Mouse (Mus musculus) layer of hippocampus, adult 2 months (tissue): ENCODE measurements at regions not wholly inside any gene's neighbourhood (a gene's known extent, or its start where the extent isn't known, plus 50 kb on each side); places are given as distances from the start of the nearest gene placed in this dataset.
A peak's percentile ranks its signal among the peaks of the same experiment; 100 is the strongest.

ENCODE experiments used
- DNase-seq, 2 experiments: peaks; one replicate each; pipeline ENCODE4 v3.0.0; 2022; ENCODE audit warnings: low spot score in 2 of 2
- H3K27ac ChIP-seq: fragments of 200-600 bp; 2 replicates; pipeline ENCODE4 v1.8.1; 2022
- H3K4me3 ChIP-seq: fragments of 200-600 bp; 2 replicates; pipeline ENCODE4 v1.8.1; 2022; ENCODE audit warnings: mild to moderate bottlenecking
- CTCF ChIP-seq: fragments of 200-600 bp; conservative IDR thresholded peaks from 2 replicates; pipeline ENCODE4 v1.8.1; 2022; ENCODE audit warnings: antibody characterized with exemption, mild to moderate bottlenecking, moderate library complexity

- no peak for TF ChIP-seq CTCF
- Histone ChIP-seq H3K4me3 (no peak overlapping the region), H3K27ac (no peak overlapping the region)
- DNase-seq: peak in 1 of 2 experiments; percentile 47
Measured at GRCm38 (mm10) chr5:112142731-112143130, 109.6 kb downstream of the Cryba4 start.

DNA sequence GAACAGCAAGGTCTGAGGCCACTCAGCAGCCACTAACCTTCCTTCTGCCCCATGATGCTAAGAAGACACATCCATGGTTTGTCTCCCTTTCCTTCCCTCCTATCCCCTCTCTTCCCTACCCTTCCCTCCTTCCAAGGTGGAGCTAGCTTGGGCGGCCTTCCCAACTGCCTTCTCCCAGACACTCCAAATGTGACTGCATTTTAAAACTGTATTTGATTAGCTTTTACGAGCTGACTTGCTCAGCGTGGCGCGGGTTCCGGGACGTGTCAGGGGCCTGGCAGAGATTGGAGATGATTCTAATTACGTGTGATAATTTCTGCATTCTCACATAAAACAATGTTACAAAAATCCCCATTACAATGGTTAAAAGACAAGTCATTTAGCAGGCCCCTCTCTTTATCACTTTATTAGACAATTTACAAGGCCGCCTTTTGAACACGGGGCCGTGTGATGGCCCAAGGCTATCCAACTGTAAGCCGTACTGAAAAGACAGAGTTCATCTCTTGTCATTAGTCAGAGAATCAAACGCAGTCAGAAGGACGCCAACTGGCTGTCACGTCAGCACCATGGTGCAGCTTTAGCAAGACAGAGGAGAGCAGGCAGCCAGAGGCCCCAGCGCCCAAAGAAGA lies 108.2 kb downstream of the Cryba4 start:
- Histone ChIP-seq H3K4me3 (no peak overlapping the region), H3K27ac (no peak overlapping the region)
- TF ChIP-seq CTCF: no peak
- DNase-seq: no peak

- peak overlapping the region; percentile 36; the same call in 1 of the 2 replicates for H3K27ac ChIP-seq
- H3K4me3 ChIP-seq: peak overlapping the region; percentile 51
- DNase-seq: peak; percentile 71 to 92
- peak; percentile 100 for TF ChIP-seq CTCF
Measured at GRCm38 (mm10) chr5:112153675-112154085, 98.6 kb downstream of the Cryba4 start.

- no peak for TF ChIP-seq CTCF
- Histone ChIP-seq H3K27ac (no peak overlapping the region), H3K4me3 (no peak overlapping the region)
- no peak for DNase-seq
Measured at GRCm38 (mm10) chr5:112154650-112155049, 97.7 kb downstream of the Cryba4 start.

DNA sequence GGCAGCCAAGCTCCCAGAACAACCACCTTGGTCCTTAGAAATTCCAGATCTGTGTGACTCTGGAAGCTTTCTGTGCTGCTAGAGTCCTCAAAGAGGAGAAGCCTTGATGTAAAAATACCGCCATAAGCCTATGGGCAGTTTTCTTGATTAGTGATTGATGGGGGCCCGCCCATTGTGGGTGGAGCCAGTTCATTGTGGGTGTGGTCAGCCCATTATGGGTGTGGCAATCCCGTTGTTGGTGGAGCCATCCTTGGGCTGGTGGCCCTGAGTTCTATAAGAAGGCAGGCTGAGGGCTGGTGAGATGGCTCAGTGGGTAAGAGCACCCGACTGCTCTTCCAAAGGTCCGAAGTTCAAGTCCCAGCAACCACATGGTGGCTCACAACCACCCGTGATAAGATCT lies 97.3 kb downstream of the Cryba4 start:
- no peak overlapping the region for H3K4me3 ChIP-seq
- no peak for TF ChIP-seq CTCF

GRCm38 (mm10) chr5:112156005-112156404 lies 96.3 kb downstream of the Cryba4 start:
- DNase-seq: no peak
- no peak overlapping the region for H3K27ac ChIP-seq
- no peak overlapping the region for H3K4me3 ChIP-seq
- TF ChIP-seq CTCF: no peak

More for the DNA sequence above, 97.3 kb downstream of the Cryba4 start:
- no peak overlapping the region for H3K27ac ChIP-seq
- DNase-seq: no peak

GRCm38 (mm10) chr5:112166410-112167175 lies 85.7 kb downstream of the Cryba4 start:
- no peak for TF ChIP-seq CTCF
- H3K4me3 ChIP-seq: no peak overlapping the region
- DNase-seq: no peak
- no peak overlapping the region for H3K27ac ChIP-seq

DNA sequence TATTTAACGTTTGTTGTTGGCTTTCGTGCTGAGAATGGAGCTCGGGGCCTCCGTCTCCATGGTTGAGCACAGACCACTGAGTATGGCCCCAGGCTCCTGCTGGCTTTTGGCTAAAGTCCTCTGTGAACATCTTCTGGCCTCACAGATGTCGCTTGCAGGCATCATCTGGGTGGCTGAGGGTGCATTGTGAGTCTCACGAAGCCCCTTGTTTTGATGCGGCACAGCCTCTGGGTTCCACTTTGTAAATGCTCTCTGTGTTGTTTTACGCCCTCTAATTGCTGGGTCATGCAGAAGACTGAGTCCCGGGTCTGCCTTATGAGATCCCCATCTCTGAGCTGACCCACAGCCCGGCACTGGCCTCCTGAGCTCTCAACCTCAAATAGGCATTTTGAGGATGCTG lies 84.5 kb downstream of the Cryba4 start:
- Histone ChIP-seq H3K4me3 (no peak overlapping the region), H3K27ac (no peak overlapping the region)
- DNase-seq: no peak
- TF ChIP-seq CTCF: no peak

GRCm38 (mm10) chr5:112171325-112171724 lies 81.0 kb downstream of the Cryba4 start:
- Histone ChIP-seq H3K27ac (no peak overlapping the region), H3K4me3 (no peak overlapping the region)
- TF ChIP-seq CTCF: no peak

GRCm38 (mm10) chr5:112179213-112180057 lies 72.9 kb downstream of the Cryba4 start:
- TF ChIP-seq CTCF: peak; percentile 75
- no peak for DNase-seq
- Histone ChIP-seq H3K4me3 (no peak overlapping the region), H3K27ac (no peak overlapping the region)

More at GRCm38 (mm10) chr5:112171325-112171724, 81.0 kb downstream of the Cryba4 start:
- no peak for DNase-seq

DNA sequence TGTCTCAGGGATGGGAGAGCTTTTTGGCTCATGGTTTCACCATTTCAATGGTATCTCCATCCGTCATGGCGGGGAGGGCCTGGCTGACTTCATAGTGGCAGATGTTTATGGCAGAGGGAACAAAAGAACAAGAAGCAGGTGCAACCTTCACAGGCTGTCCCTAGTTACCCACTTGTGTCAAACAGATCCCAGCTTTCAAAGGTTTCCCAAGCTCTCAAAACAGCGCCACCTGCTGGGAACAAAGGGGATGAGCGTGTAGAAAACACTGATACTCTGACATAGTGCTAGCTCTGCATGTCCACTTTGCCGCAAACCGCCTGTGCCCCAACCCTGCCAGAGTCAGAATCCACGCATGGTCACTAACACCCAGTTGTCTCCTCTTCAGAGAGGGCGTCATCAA lies 69.5 kb downstream of the Cryba4 start:
- Histone ChIP-seq H3K4me3 (no peak overlapping the region), H3K27ac (no peak overlapping the region)
- DNase-seq: peak in 1 of 2 experiments; percentile 23
- peak; percentile 78 for TF ChIP-seq CTCF

- no peak overlapping the region for H3K4me3 ChIP-seq
- no peak for TF ChIP-seq CTCF
- no peak for DNase-seq
- no peak overlapping the region for H3K27ac ChIP-seq
Measured at GRCm38 (mm10) chr5:112195667-112196066, 56.7 kb downstream of the Cryba4 start.
